In genomic region chr2:117311349-117311748, GRCm38 (mm10) we compare ENCODE assay signal across 28 mouse cellular contexts. TPM values are rescaled to one million over a fixed set of nuclear protein-coding genes. Genes with fewer than 3 reads are reported as not detected.
DNase-seq lines count a peak whose midpoint lies in the region; ATAC-seq and TF ChIP-seq lines count a peak whose summit lies in the region.
"Had no signal": no experiment of that assay in that cellular context is flagged by ENCODE, and none has a peak within 500 bp of the region (broad histone marks: within the 10 kb centered on the region; RNA-seq: fewer than 3 reads in every experiment).

No protein-coding gene starts in this region.

- no peaks in the 10 kb centered on the region for H3K36me3 ChIP-seq in forebrain, embryonic 13.5 days (ENCODE audit: poor library complexity, severe bottlenecking)
- H3K36me3 ChIP-seq in forebrain, embryonic 11.5 days (ENCODE audit: control insufficient read depth, insufficient read depth, low read length): no peaks in the 10 kb centered on the region
- H3K36me3 ChIP-seq in forebrain, postnatal 0 days (ENCODE audit: insufficient read depth): no peaks in the 10 kb centered on the region
- H3K36me3 ChIP-seq: embryonic facial prominence, embryonic 10.5 days; embryonic facial prominence, embryonic 13.5 days; heart, embryonic 12.5 days; heart, embryonic 15.5 days; hindbrain, embryonic 10.5 days; hindbrain, embryonic 13.5 days; intestine, embryonic 15.5 days had no signal

- H3K27me3 ChIP-seq in forebrain, embryonic 13.5 days: no peaks in the 10 kb centered on the region
- H3K27me3 ChIP-seq in forebrain, embryonic 11.5 days (ENCODE audit: control insufficient read depth, insufficient read depth, low read length): no peaks in the 10 kb centered on the region
- H3K27me3 ChIP-seq in forebrain, postnatal 0 days (ENCODE audit: insufficient read depth, low read length): no peaks in the 10 kb centered on the region
- H3K27me3 ChIP-seq: embryonic facial prominence, embryonic 13.5 days; heart, embryonic 12.5 days; heart, embryonic 15.5 days; hindbrain, embryonic 13.5 days; intestine, embryonic 15.5 days had no signal

- 64% methylated on average over 1 of the region's 1 CpGs for WGBS in forebrain, embryonic 13.5 days
- 88% methylated on average over 1 of the region's 1 CpGs for WGBS in forebrain, embryonic 11.5 days
- 43% methylated on average over 1 of the region's 1 CpGs for WGBS in forebrain, postnatal 0 days

- no peak for DNase-seq in forebrain, embryonic 11.5 days (ENCODE audit: low spot score)
- peak in 1 of 2 experiments; percentile 51 for DNase-seq in layer of hippocampus, adult 2 months (ENCODE audit: low spot score in 2 of 2)
- DNase-seq in layer of hippocampus, adult 8-10 months (ENCODE audit: low spot score in 2 of 2): no peak
- DNase-seq in brain, embryonic 14.5 days (ENCODE audit: low read depth): peak; percentile 47
- DNase-seq in forebrain, postnatal 0 days: peak; percentile 30
- no peak for DNase-seq in gastrocnemius, postnatal 36 days
- DNase-seq: adrenal gland, adult 8-10 months; adrenal gland, postnatal 25 days; cerebellum, adult 11-12 months; cerebellum, adult 8-10 months; cerebellum, postnatal 10 days; cerebellum, postnatal 36 days; embryo, embryonic 11 days; gastrocnemius, adult 2 months; gastrocnemius, postnatal 14 days; heart, adult 18-20 months; heart, postnatal 10 days; heart, postnatal 36 days had no signal

- no peak overlapping the region for H3K9ac ChIP-seq in forebrain, embryonic 13.5 days
- H3K9ac ChIP-seq in forebrain, embryonic 11.5 days (ENCODE audit: low read length): no peak overlapping the region
- no peak overlapping the region for H3K9ac ChIP-seq in forebrain, postnatal 0 days
- H3K9ac ChIP-seq: embryonic facial prominence, embryonic 13.5 days; heart, embryonic 12.5 days; heart, embryonic 15.5 days; hindbrain, embryonic 13.5 days; intestine, embryonic 15.5 days had no signal

- no peak for TF ChIP-seq CTCF in layer of hippocampus, adult 2 months (conservative IDR thresholded peaks at IDR 0.05)
- no peak for TF ChIP-seq CTCF in brain, embryonic 14.5 days (IDR thresholded peaks at IDR 0.05; ENCODE audit: borderline replicate concordance, extremely low read depth, insufficient read depth, insufficient read length)
- no peak for TF ChIP-seq CTCF in forebrain, postnatal 0 days (IDR thresholded peaks at IDR 0.05; ENCODE audit: low read depth)

- TF ChIP-seq POLR2A in brain, embryonic 14.5 days (IDR thresholded peaks at IDR 0.05; ENCODE audit: borderline replicate concordance, extremely low read depth, insufficient read depth, insufficient read length, poor library complexity, severe bottlenecking): no peak

- H3K4me1 ChIP-seq in forebrain, embryonic 13.5 days: peaks cover 8% of the 10 kb centered on the region; the same call in 1 of the 2 replicates
- H3K4me1 ChIP-seq in forebrain, embryonic 11.5 days (replicated peaks; ENCODE audit: control insufficient read depth, insufficient read depth, low read length): no peaks in the 10 kb centered on the region
- 0 out of 2 replicates have a peak, but pooled peaks cover 6% of the 10 kb centered on the region for H3K4me1 ChIP-seq in forebrain, postnatal 0 days (ENCODE audit: insufficient read depth)
- H3K4me1 ChIP-seq: embryonic facial prominence, embryonic 10.5 days; heart, embryonic 12.5 days; heart, embryonic 15.5 days; intestine, embryonic 15.5 days had no signal

- ATAC-seq in forebrain, embryonic 13.5 days: peak; percentile 20; the same call in 1 of the 2 replicates
- ATAC-seq in forebrain, embryonic 11.5 days (replicated peaks; ENCODE audit: low FRiP score): no peak
- no peak for ATAC-seq in forebrain, postnatal 0 days
- ATAC-seq: activated CD4-positive, CD25-positive, alpha-beta regulatory T cell, adult 4 months; intestine, embryonic 15.5 days had no signal

- no peak overlapping the region for H3K4me3 ChIP-seq in forebrain, embryonic 13.5 days
- no peak overlapping the region for H3K4me3 ChIP-seq in forebrain, embryonic 11.5 days (ENCODE audit: low read depth, low read length)
- H3K4me3 ChIP-seq in layer of hippocampus, adult 2 months: no peak overlapping the region
- H3K4me3 ChIP-seq in forebrain, postnatal 0 days (ENCODE audit: low read depth, low read length): no peak overlapping the region
- H3K4me3 ChIP-seq: embryonic facial prominence, embryonic 10.5 days; embryonic facial prominence, embryonic 13.5 days; erythroblast, embryonic 14.5 days; gastrocnemius, adult 2 months; heart, embryonic 12.5 days; heart, embryonic 15.5 days; hindbrain, embryonic 10.5 days; hindbrain, embryonic 13.5 days; intestine, embryonic 15.5 days had no signal

- intact Hi-C loops in gastrocnemius, postnatal 36 days (cut with DNase I): no loop called here

- H3K27ac ChIP-seq in forebrain, embryonic 13.5 days: no peak overlapping the region
- no peak overlapping the region for H3K27ac ChIP-seq in forebrain, embryonic 11.5 days (ENCODE audit: low read depth, low read length)
- peak overlapping the region; percentile 75 for H3K27ac ChIP-seq in layer of hippocampus, adult 2 months
- H3K27ac ChIP-seq in forebrain, postnatal 0 days (ENCODE audit: low read depth, low read length): no peak overlapping the region
- H3K27ac ChIP-seq: embryonic facial prominence, embryonic 10.5 days; gastrocnemius, adult 2 months; heart, embryonic 15.5 days; hindbrain, embryonic 10.5 days; hindbrain, embryonic 13.5 days; intestine, embryonic 15.5 days had no signal

- H3K9me3 ChIP-seq in forebrain, embryonic 13.5 days (replicated peaks): peaks cover 8% of the 10 kb centered on the region; the same call in 1 of the 2 replicates
- H3K9me3 ChIP-seq in forebrain, embryonic 11.5 days (ENCODE audit: control insufficient read depth, low read length): no peaks in the 10 kb centered on the region
- H3K9me3 ChIP-seq in forebrain, postnatal 0 days (ENCODE audit: low read length): no peaks in the 10 kb centered on the region
- H3K9me3 ChIP-seq: embryonic facial prominence, embryonic 13.5 days; heart, embryonic 12.5 days; heart, embryonic 15.5 days; hindbrain, embryonic 13.5 days; intestine, embryonic 15.5 days had no signal

- no peak overlapping the region for H3K4me2 ChIP-seq in forebrain, embryonic 13.5 days
- H3K4me2 ChIP-seq in forebrain, embryonic 11.5 days (ENCODE audit: low read depth, low read length, severe bottlenecking): no peak overlapping the region
- no peak overlapping the region for H3K4me2 ChIP-seq in forebrain, postnatal 0 days (ENCODE audit: low read depth)
- H3K4me2 ChIP-seq: embryonic facial prominence, embryonic 13.5 days; heart, embryonic 12.5 days; heart, embryonic 15.5 days; hindbrain, embryonic 13.5 days; intestine, embryonic 15.5 days had no signal

RNA-seq across cellular contexts. Expression of gene Rasgrp1, which starts 31.5 kb away (rescaled TPM):
- polyA plus RNA-seq in forebrain, embryonic 13.5 days (2015; fragmentation: Nextera tagmentation; extraction: Ambion mirVana): 2.9 and 5.1 TPM in 2 replicates
- polyA plus RNA-seq in forebrain, embryonic 11.5 days (2014; fragmentation: Nextera tagmentation; extraction: Ambion mirVana): 11.7 and 12.2 TPM in 2 replicates
- 100 to 1,000 TPM; 390 to 415 TPM for total RNA-seq in layer of hippocampus, adult 2 months (2021)
- total RNA-seq in layer of hippocampus, adult 8-10 months (2022): 100 to 1,000 TPM; 328 to 405 (median 376) TPM
- polyA plus RNA-seq in brain, embryonic 14.5 days (2012; rRNA removed): 2.7 and 3.4 TPM in 2 replicates
- 16.6 and 18.4 TPM in 2 replicates for total RNA-seq in forebrain, postnatal 0 days (2014; rRNA removed)
- polyA plus RNA-seq in forebrain, postnatal 0 days (2015; fragmentation: Nextera tagmentation; extraction: Ambion mirVana): 6.6 and 9.5 TPM in 2 replicates
- 1 to 10 TPM in 1 of 2 experiments, not detected in 1; 1.2 TPM for total RNA-seq in gastrocnemius, postnatal 36 days (2021)
- polyA plus RNA-seq: erythroblast, embryonic 14.5 days had no signal

Comparison
In these comparisons a context has a peak if more than half of its experiments do, and no peak if none do; other contexts are left out.
1. DNase-seq: peak in brain, embryonic 14.5 days (single experiment) and forebrain, postnatal 0 days (single experiment); none in forebrain, embryonic 11.5 days (single experiment), layer of hippocampus, adult 8-10 months (0 of 2) and gastrocnemius, postnatal 36 days (0 of 2).
2. RNA of gene Rasgrp1, which starts 31.5 kb away (total RNA-seq): 390 to 415 TPM in layer of hippocampus, adult 2 months and 328 to 405 TPM in layer of hippocampus, adult 8-10 months; 16.6 to 18.4 TPM in forebrain, postnatal 0 days and 1.2 TPM in gastrocnemius, postnatal 36 days; every median in the first group is over 10 times any median in the second.